Mouse (Mus musculus) embryonic stem cell, embryonic (primary cell): ENCODE data around the gene Akap11.

ENCODE experiments used
- CTCF ChIA-PET, 4 experiments: fragments of 300-600 bp in 2 of 4; fragments of 350-600 bp in 2 of 4; sonication (Branson Sonifier 250); formaldehyde crosslinking; loops; one replicate each; lab custom pipeline; 2022; ENCODE audit warnings: inconsistent platforms in 2 of 4; lab: Charles Lee
- POLR2A ChIA-PET, 4 experiments: fragments of 300-600 bp in 2 of 4; fragments of 350-600 bp in 2 of 4; sonication (Branson Sonifier 250); formaldehyde crosslinking; loops; one replicate each; lab custom pipeline; 2022; ENCODE audit warnings: antibody characterized with exemption in 4 of 4, inconsistent platforms in 1 of 4; lab: Charles Lee

Gene Akap11

GRCm38 (mm10) chr14:78534651-78535050 lies 2.0 kb downstream of the Akap11 start:
- CTCF ChIA-PET, result no interaction called here
- POLR2A ChIA-PET, result interaction anchor here in 1 of 4 experiments (2.4 kb wide), 1 partner anchor 10 kb away, joined by 8 read pairs; no protein-coding TSS in a partner anchor

GRCm38 (mm10) chr14:78533701-78534100 lies 2.9 kb downstream of the Akap11 start:
- CTCF ChIA-PET, result interaction anchor here in 1 of 4 experiments (0.5 kb wide), 1 partner anchor 787 kb away, joined by 7 read pairs; no protein-coding TSS in a partner anchor

DNA sequence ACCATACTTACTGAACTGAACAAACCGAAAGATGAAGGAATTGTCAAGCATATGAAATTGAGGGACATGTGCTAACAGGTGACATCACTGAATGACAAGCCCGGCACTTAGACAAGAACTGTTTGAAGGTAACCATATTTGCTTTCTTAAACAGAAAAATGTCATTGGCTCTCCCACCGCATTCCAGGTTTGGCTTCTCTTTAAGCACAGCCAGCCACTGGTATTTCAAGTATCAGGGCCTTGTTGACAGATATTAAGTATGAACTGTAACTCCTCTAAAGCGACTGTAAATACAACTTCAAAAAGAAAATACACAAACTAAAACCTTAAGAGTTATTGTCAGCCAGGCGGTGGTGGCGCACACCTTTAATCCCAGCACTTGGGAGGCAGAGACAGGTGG lies 4.3 kb downstream of the Akap11 start:
- POLR2A ChIA-PET, result no interaction called here
- CTCF ChIA-PET, result no interaction called here

More at GRCm38 (mm10) chr14:78533701-78534100, 2.9 kb downstream of the Akap11 start:
- POLR2A ChIA-PET, result no interaction called here

DNA sequence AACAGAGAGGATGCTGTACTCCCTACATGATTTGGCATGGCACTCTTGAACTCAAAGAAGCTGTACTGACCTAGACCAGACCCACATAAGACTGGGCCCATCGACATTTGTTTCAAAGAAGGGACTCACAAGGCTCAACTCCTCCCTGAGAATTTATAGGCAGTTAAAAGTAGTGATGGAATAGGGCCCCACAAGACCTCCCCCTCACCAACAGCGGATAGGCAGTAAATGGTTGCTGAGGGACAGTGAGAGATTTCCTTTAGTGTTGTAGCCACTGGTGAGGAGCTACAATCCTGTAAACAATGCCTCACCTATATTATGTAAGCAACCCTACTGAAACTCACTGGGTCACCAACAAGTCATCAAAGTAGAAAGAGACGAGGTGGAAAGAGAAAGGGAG lies 6.4 kb downstream of the Akap11 start:
- POLR2A ChIA-PET, result no interaction called here
- CTCF ChIA-PET, result interaction anchor here in 1 of 4 experiments (0.6 kb wide), 1 partner anchor 12 kb away, joined by 3 read pairs; no protein-coding TSS in a partner anchor

DNA sequence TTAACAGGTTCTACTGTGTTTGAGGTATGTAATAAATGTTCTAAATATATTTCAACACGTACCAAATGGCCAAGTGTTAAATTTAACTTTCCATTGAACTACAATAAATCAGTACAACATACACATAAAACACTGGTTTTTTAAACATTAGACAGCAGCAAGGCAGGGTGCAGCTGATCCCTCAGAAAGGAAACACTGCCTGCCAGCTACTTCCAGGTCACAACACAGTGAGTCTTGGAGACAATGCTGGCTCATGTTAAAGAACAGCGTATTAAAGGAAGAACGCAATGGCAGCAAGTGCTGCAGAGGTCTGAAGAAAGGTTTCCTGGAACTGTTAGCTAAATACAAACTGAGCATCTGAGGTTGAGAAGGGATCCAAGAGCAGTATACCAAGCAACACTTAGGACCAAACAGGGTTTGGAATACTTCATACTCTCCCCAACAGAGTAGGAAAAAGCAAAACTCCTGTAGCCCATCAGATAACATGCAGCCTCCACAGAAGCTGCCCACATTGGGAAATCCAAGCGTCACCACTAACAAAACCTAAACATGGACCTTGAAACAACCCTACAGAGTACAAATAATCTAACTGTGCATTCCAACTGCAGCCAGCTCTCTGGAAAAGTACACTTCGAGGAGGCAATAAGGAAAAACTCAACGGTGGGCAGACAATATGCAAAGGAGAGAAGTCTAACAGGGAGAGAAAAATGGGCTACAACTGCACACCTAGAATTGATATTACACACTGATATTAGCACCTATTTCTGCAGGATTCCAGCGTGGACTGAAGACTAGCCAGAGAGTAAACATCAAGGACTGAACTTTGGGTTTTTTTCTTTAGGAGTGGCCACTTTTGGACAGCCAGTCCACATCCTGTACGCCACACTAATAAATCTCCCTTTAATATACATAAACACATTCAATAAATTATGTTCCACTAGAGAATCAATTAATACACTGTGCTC lies 7.9 kb downstream of the Akap11 start:
- CTCF ChIA-PET, result interaction anchor here in 1 of 4 experiments (0.6 kb wide), 1 partner anchor 608 kb away, joined by 3 read pairs; no protein-coding TSS in a partner anchor
- POLR2A ChIA-PET, result interaction anchor here in 1 of 4 experiments (0.9 kb wide), 1 partner anchor 27 kb away, joined by 3 read pairs; no protein-coding TSS in a partner anchor

GRCm38 (mm10) chr14:78526907-78527306 lies 9.7 kb downstream of the Akap11 start:
- ChIA-PET POLR2A (interaction anchor here in 2 of 4 experiments (0.6 to 1.6 kb wide), 4 partner anchors 9 to 17 kb away, joined by 3 to 6 read pairs (median 3); partner anchors contain the start of gene Akap11 (in 1 of the 2)), CTCF (no interaction called here)

- CTCF ChIA-PET, result interaction anchor here in 2 of 4 experiments (0.6 to 0.7 kb wide), 3 partner anchors 72 to 87 kb away, joined by 3 to 4 read pairs (median 3); no protein-coding TSS in a partner anchor
Observed at GRCm38 (mm10) chr14:78526475-78526874, 10.1 kb downstream of the Akap11 start.

GRCm38 (mm10) chr14:78525611-78526457 lies 10.8 kb downstream of the Akap11 start:
- ChIA-PET POLR2A (interaction anchor here in 2 of 4 experiments (0.6 to 1.7 kb wide), 3 partner anchors 9 to 15 kb away, joined by 3 to 8 read pairs (median 3); no protein-coding TSS in a partner anchor), CTCF (interaction anchor here (0.6 to 1.1 kb wide), 5 partner anchors 43 to 88 kb away, joined by 3 to 4 read pairs (median 3); no protein-coding TSS in a partner anchor)

More at GRCm38 (mm10) chr14:78526475-78526874, 10.1 kb downstream of the Akap11 start:
- POLR2A ChIA-PET, result interaction anchor here in 2 of 4 experiments (0.6 to 1.6 kb wide), 3 partner anchors 10 to 15 kb away, joined by 3 to 6 read pairs (median 3); partner anchors contain the start of gene Akap11 (in 1 of the 2)

DNA sequence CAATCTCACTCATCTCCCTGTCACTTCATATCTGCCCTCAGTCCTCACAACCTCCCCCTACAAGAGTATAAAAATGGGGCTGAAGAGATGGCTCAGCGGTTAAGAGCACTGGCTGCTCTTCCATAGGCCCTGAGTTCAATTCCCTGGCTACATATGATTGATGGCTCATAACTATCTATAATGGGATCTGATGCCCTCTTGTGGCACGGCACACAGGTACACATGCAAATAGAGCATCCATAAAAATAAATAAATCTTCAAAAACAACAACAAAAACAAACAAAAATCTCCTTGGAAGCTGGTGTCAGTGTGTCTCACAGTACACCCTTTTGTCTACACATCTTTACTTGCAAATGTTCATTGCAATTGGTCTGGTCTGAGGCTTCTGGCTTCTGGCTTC lies 11.5 kb downstream of the Akap11 start:
- ChIA-PET POLR2A (interaction anchor here in 1 of 4 experiments (1.7 kb wide), 1 partner anchor 10 kb away, joined by 8 read pairs; no protein-coding TSS in a partner anchor), CTCF (interaction anchor here in 1 of 4 experiments (1.1 kb wide), 1 partner anchor 42 kb away, joined by 3 read pairs; no protein-coding TSS in a partner anchor)

DNA sequence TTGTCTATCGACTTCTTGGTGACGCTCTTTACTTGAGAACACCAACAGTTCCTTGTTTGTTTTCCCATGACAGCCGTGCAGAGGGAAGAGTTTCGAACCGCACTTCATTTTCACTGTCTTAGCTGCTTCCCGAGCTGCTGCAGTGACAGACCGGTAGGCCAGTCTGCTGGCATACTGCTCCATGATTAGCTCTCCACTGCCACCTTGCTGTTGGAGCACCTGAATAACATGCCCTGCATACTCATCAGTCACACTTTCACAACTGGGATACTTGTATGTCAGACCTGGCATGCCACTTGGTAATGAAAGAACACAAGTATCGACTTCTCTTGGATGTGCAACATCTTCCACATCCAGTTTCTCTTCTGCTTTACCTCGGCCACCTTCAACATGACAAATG lies 25.9 kb downstream of the Akap11 start:
- ChIA-PET POLR2A (no interaction called here), CTCF (interaction anchor here in 2 of 4 experiments (0.6 to 1.3 kb wide), 2 partner anchors 28 to 862 kb away, joined by 3 read pairs; no protein-coding TSS in a partner anchor)

DNA sequence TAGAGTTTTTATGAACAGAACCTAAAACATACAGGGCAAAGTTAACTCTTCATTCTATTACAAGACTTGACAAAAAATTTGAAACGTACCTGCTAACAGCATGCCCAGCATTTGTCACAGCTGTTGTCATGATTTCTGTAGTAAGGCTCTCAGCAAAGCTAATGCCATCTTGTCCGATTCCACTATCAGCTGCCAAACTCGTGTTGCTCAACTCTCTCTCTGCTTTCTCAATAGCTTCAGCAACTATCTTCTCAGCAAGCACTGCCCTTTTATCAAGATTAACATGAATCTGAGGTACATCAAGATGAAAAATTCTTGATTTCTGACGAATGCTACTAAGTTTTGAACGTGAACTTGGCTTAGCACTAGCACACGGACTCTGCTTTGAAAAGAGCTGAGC lies 26.8 kb downstream of the Akap11 start:
- ChIA-PET CTCF (no interaction called here), POLR2A (no interaction called here)

GRCm38 (mm10) chr14:78500578-78500977 lies 36.0 kb downstream of the Akap11 start:
- ChIA-PET CTCF (interaction anchor here in 3 of 4 experiments (0.5 to 1.3 kb wide), 3 partner anchors 18 to 901 kb away, joined by 3 to 5 read pairs (median 4); no protein-coding TSS in a partner anchor), POLR2A (interaction anchor here in 1 of 4 experiments (1.2 kb wide), 1 partner anchor 168 kb away, joined by 3 read pairs; no protein-coding TSS in a partner anchor)

DNA sequence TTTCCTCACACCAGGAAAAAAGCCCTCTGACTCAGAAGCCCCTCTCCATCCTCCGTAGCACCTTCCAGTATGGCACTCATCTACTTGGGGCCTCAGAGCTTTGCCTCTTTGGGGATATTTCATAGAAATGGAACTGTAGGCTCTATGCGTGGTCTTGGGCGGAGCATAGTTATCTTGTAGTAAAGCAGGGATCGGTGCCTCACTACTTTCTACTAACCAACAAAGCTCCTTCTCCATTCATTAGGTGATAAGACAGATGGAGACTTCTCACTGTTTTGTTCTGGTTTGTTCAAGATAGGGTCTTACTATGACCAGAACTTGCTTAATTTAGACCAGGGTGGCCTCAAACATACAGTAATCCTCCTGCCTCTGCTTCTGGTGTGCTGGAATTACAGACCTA lies 39.9 kb downstream of the Akap11 start:
- ChIA-PET POLR2A (no interaction called here), CTCF (no interaction called here)

DNA sequence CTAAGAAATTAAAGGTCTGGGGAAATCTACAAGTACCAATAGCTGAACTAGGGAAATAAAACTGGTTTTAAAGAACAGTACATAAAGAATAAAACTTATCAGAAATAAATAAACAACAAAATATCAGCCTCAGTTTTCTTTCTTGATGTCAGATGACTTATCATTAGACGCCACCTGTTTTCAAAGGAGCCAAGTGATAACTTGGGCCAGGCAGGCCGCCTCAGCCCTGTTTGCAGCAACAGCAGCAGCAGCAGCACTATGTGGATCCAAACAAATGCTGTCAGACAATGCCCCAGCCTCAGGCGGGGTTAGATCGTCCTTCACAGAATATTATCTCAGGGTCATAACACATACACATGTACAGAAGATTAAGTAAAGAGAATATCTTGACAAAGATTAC lies 41.4 kb downstream of the Akap11 start:
- ChIA-PET POLR2A (no interaction called here), CTCF (no interaction called here)

DNA sequence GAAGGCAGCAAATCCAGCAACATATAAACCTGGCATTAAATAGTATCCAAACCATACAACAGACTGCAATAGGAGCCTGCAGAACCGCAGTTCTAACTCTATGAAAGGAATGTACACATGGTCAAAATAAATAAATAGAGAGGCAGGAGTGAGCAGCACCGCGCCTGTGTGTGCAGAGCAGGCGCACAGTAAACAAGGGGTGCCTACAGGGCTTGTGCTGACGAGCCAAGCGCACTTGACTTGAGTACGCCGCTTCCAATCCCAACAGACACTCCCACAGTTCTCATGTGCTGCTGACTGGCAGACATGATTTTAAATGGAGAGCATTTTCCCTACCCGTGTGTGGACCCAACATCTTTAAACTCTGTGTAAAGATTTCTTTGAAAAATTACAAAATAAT lies 44.0 kb downstream of the Akap11 start:
- ChIA-PET POLR2A (no interaction called here), CTCF (interaction anchor here in 1 of 4 experiments (0.6 to 1.5 kb wide), 2 partner anchors 10 to 44 kb away, joined by 3 to 5 read pairs; partner anchors contain the start of gene Akap11)

DNA sequence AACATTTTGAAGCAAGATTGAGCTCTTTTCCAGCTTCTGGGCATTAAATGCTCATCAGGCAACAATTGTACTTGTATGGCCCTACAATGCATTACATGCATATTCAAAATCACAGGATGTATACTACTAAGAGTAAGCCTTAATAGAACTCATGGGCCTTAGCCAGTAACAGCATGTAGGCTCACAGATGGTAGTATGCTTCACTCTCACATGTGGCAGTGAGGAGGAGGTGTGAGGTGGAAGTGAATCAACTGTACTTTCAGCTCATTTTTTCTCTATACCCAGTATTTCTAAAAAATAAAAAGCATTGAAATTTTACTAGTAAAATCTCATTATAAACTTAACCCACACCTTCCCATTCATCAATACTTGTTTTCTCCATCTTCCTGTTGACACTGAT lies 45.2 kb downstream of the Akap11 start:
- POLR2A ChIA-PET, result no interaction called here
- CTCF ChIA-PET, result no interaction called here

- ChIA-PET POLR2A (interaction anchor here in 3 of 4 experiments (0.6 to 1.6 kb wide), 5 partner anchors 14 to 1999 kb away, joined by 3 to 5 read pairs (median 3); no protein-coding TSS in a partner anchor), CTCF (interaction anchor here in 3 of 4 experiments (0.6 to 2.1 kb wide), 24 partner anchors 11 to 699 kb away, joined by 3 to 8 read pairs (median 3); no protein-coding TSS in a partner anchor)
Observed at GRCm38 (mm10) chr14:78482385-78483231, 54.0 kb downstream of the Akap11 start.
